Mouse (Mus musculus): ENCODE measurements at regions not wholly inside any gene's neighbourhood (a gene's known extent, or its start where the extent isn't known, plus 50 kb on each side); places are given as distances from the start of the nearest gene placed in this dataset.
A peak's percentile ranks its signal among the peaks of the same experiment; 100 is the strongest.

DNA sequence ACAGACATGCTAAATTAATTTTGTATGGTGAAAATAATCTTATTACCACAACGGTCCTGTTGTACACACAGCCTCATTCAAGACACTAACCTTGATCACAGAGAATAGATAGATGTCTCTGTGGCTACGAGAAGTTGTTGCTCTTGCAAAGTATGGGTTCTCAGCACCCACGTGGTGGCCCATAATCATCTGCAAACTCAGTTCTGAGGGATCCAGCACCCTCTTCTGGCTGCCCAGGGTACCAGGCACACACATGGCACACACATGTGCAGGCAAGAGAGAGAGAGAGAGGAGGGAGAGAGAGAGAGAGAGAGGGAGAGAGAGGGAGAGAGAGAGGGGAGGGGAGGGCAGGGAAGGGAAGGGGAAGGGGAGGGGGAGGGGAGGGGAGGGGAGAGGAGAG lies 226.5 kb upstream of the Ccdc122 start:
- TF ChIP-seq CTCF (IDR thresholded peaks at IDR 0.05; ENCODE audit: low read depth, low read length) = peak; percentile 20
- no peak for TF ChIP-seq POLR2A (IDR thresholded peaks at IDR 0.05; ENCODE audit: insufficient read depth, low read length)

Data from ES-Bruce4 (cell line).